Mouse (Mus musculus): ENCODE measurements around the gene Rab8a.
A peak's percentile ranks its signal among the peaks of the same experiment; 100 is the strongest.
"Not testable (repeated sequence)": the region's sequence is repeated elsewhere in the genome, so short reads cannot be mapped to it uniquely, and the experiment has no call there.

Gene Rab8a

DNA sequence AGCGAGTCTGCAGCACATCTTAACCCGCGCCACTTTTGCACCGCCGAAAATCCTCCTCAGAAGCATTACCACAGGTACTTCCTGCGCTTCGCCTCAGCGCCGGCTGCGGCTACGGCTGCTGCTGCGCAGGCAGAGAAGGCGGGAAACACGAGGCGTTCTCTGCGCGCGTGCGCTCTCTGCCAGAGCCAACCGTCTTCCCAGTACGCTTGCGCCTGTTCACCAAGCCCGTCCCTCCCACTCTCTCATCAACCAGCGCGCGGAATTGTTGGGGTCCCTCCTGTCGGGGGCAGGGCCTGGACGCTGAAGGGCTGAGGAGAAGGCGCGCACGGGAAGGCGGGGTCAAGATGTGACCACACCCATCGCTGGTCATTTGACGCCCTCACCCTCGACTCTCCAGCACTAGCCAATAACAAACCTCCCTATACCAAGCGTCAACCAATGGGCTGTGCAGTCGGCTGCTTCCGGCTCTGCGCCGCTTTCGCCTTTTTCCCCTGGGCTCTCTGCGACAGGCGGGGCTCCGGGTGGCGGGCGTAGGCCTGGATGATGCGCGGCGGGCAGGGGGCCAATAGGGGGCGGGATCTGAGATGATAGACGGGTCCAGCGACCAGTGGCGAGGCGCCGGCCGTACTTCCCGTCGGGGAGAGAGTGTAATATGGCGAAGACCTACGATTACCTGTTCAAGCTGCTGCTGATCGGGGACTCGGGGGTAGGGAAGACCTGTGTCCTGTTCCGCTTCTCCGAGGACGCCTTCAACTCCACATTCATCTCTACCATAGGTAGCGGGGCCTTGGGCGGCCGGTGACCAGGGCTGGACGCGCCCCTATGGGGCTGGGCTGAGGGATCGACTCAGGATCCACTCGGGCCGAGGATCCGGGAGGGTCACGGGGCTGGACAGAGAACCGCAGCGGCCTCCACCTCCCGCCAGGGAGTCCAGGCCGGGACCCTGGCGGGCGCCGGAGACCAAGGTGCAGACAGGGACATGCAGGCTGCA is at the start of gene Rab8a:
Gene Rab8a, plus strand, starts transcription at position 494 of the 991 bp plus-strand sequence.
- DNase-seq (ENCODE audit: low spot score): peak; percentile 86

DNA sequence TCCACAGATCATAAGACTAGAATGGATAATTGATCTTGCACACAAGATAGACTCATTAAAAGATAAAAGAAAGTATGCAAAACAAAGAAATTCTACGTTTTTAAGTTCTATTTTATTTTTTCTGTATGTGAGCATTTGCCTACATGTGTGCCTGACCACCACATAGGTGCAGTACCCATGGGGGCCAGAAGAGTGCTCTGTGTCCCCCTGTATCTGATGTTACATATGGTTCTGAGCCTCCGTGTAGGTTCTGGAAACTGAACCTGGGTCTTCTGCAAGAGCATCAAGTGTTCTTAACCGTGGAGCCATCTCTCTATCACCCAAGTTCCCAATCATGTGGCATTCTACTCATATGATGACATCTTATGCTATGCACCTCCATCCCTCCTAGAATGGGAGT is 48.5 kb upstream of the Rab8a start:
- DNase-seq (ENCODE audit: low spot score): no peak

DNA sequence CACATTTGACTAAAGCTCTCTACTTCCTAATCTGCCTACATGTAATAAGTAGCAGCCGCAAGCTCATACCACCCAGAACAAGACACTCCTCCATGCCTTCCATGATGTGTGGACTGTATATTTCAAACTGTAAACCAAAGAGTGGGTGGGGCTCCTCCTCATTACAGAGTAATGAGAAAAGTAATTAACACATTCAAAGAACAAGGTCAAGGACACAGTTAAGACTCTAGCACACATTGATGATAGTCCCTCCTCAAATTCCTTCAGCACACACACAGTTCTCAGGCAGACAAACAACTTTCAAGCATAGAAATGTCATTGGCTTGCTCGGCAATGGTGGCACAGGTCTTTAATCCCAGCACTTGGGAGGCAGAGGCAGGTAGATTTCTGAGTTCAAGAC is 45.8 kb upstream of the Rab8a start:
- DNase-seq (ENCODE audit: low spot score): no peak

DNA sequence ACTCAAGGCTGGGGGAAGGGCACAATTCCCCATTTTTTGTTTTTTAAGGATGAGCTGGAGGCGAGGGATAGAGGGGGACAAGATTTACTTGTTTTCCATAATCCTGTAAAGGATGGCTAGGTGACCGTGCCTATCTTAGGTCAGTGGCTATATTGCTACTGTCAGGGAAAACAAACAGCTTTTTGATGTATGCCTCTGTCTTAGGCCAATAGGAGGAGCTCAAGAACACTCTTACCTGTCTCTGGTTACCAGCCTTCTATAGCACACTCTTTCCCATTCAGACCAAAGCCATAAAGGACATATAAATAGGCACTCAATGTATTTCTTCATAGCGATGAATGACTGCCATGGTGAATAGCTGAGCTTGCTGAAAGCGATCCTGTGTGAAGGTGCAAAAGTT is 42.4 kb upstream of the Rab8a start:
- DNase-seq (ENCODE audit: low spot score): no peak

DNA sequence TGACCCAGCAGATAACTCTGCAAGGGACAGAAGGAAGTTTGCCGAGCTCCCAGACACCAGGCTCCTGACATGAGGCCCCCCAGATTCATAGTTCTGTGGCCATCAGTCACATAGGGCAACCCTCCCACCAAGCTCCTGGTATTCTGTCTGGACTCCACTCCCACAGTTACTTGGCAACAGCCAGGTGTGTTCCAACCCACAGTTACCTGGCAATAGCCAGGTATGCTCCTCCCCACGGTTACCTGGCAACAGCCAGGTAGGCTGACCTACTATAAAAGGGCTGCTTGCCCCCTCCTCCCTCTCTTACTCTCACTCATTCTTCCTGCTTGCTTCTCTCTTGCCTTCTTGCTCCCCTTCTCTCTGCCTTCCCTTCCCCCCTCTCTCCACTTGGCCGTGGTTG is 39.5 kb upstream of the Rab8a start:
- DNase-seq (ENCODE audit: low spot score): not testable (repeated sequence)

DNA sequence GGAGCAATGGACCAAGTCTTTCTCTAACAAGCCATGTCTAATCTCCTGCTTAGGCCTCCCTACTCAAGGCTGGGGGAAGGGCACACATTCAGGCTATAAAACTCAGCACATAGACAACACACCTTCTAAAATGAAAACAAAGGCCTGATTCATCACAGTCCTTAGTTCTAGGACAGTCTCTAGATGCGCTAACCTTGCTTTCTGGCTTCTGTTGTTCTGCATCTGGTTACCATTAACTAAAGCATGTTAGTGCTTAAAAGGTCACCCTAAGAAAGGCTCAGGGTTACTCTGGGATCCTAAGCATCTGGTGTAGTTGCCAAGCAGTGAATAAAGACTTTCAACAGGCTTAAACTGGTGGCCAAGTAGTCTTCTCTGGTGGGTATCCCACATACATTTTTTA is 39.0 kb upstream of the Rab8a start:
- DNase-seq (ENCODE audit: low spot score): no peak

DNA sequence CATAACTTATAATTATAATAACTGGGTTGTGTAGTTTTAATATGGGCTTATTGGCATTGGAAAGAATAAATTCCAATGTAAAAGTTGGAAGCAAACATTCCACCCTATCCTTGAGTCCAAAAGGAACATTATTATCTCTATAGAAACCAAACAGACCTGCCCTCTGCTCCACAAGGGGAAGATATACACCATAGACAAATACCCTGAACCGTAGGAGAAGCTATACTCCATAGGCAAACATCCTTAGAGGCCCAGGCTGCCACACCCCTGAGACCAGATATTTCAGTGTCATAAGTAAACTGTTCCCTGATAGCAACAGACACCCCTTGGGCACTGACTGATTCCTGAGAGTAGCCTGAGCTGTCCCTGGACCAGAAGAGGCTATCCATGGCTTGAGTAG is 33.2 kb upstream of the Rab8a start:
- no peak for DNase-seq (ENCODE audit: low spot score)

DNA sequence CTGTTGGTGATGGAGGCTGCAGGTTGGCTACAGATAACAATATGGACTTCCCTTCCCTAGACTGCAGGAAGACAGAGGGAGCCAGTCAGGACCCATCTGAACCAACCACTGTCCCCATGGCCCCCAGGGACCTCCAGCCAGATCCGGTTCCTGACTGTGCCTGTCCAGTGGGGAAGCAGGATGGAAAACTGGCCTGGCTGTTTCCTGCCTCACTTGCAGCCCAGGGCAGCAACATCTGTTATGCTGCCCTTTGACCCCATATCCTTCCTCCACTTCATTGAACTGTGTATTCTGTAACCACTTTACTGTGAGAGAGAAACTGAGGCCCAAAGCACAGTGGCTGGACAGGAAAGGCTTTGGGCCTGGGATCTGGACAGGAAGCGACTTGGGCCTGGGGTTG is 29.7 kb upstream of the Rab8a start:
- DNase-seq (ENCODE audit: low spot score): no peak

DNA sequence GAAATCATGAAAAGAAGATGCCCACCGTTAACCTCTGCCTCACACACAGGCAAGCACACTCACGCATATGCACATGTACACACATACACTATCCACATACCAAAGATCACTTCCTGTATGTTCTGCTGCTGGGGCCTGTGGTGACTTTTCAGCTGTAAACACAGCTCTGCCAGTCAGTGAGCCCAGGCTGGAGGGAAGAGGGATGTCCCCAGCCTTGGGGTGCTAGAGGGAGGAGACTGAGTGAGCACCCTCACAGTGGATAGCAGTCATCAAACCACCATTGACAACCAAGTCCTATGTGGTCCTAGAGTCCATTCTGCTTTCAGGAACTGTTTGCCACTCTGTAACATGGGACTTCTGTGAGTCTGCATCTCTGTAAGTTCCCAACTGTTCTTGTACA is 29.1 kb upstream of the Rab8a start:
- no peak for DNase-seq (ENCODE audit: low spot score)

DNA sequence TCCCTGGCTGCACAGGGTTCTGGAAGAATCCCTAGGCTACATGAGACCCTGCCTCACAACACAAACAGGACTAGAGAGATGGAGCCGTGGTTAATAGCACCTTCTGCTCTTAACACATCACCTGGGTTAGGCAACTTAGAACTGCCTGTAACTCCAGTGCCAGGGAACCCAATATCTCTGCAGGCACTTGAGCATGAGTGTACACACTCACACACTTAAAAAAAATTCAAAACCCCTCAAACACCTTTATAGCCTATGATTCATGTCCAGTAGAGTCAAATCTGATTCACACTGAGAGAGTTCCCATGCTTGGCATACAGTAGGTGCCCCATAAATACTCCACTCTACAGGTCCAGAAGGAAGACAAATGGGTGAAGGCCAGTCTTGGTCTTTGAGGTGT is 28.6 kb upstream of the Rab8a start:
- no peak for DNase-seq (ENCODE audit: low spot score)

DNA sequence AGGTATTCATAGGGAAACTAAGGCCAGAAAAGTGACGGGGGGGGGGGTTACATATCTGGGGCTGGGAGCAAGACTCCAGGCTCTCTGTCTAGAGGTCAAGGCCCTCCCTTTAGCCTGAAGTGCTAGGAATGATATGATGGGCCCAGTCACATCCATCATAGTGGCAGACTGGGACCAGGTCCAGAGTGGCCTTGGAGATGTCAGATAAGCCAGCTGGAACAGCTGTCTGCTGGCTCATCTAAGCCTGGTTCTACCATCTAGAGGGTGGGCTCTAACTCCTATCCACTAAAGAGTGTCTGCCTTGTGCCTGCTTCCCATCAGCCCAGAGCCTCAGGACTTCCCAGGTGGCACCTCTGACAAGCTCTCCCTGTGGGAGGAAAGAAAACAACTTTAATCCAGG is 28.1 kb upstream of the Rab8a start:
- DNase-seq (ENCODE audit: low spot score): peak; percentile 32

DNA sequence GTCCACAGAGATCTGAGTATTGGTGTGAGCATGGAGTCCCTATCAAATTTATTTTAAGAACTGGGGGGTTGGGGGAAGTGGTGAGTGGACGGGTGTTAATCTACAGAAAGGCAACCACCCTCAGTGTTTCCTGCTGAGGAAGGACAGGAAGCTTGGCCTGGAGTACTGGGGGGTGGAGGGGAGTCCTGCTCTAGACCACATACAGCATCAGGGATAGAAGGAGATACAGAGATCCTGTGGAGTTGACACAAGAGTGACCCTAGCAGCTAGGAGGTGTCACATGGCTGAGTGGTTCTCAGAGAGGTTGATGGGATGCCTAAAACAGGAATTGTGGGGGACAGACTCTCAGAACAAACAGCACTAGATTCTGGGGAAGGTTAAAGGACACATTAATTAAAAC is 27.5 kb upstream of the Rab8a start:
- DNase-seq (ENCODE audit: low spot score): no peak

DNA sequence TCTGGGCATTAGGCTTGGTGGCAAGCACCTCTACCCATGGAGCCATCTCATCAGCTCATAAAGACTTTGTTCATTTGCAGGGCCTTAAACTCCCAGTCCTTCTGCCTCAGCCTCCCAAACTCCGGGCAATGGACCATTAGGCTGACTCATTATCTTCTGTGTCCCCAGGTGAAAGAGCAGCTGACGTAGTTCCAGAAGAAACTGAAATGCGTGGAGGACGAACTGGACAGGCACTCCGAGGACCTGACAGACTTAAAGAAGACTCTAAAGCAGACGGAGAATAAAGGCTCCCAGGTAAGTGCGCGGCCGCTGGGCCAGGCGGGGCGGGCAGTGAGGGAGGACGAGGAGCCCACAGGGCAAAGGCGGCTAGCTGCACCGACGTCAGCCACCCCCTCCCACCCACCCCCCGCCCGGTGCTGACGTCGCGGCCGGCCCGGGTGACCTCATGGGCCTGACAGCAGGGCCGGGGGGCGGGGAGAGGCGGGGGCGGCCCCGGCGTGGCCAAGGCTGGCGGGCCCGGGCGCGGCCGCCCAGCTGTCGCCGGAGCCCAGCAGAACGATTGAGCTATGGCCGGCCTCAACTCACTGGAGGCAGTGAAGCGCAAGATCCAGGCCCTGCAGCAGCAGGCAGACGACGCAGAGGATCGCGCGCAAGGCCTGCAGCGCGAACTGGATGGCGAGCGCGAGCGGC is 26.1 kb upstream of the Rab8a start, which contains the start of gene Tpm4:
Gene Tpm4, plus strand, starts transcription at position 220 of the 690 bp plus-strand sequence.
- DNase-seq (ENCODE audit: low spot score): peak; percentile 74

DNA sequence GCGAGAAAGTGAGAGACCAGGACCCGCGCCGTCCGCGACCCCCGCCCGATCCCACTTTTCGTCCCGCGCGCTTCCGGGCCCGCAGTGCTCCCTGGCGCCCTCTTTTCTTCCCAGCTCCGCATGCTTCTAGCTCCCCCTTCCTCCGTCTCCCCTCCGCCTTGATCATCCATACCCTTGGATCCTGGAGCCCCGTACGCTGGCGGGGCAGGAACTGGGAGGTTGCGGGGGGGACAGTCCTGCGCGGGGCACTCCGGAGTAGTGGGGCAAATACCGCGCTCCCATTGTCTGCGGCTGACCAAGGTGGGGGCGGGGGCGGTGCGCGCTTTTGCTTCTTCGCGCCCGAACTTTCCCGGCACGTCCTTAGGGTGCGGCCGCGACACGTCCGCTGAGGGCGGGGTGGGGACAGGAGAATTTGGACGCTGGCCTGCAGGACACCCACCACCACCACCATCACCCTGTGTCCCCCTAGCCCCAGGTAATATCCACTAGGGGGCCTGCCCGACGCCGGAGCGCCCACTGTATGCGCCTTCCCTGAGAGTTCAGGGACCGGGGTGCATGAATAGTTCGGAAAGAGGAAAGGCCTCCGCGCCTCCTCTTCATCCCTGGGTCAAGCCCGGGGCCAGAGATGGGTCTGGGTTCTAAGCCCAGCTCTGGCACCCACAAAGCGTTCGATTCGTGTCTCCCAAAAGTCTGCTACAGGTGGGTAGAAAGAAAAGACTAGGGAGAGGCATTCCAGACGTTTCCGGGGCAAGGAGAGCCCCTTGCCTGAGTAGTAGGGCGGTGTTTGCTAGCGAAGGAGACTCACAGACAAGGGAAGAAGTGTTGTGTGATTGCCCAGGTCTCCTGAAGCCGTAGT is 25.3 kb upstream of the Rab8a start:
- DNase-seq (ENCODE audit: low spot score): no peak

DNA sequence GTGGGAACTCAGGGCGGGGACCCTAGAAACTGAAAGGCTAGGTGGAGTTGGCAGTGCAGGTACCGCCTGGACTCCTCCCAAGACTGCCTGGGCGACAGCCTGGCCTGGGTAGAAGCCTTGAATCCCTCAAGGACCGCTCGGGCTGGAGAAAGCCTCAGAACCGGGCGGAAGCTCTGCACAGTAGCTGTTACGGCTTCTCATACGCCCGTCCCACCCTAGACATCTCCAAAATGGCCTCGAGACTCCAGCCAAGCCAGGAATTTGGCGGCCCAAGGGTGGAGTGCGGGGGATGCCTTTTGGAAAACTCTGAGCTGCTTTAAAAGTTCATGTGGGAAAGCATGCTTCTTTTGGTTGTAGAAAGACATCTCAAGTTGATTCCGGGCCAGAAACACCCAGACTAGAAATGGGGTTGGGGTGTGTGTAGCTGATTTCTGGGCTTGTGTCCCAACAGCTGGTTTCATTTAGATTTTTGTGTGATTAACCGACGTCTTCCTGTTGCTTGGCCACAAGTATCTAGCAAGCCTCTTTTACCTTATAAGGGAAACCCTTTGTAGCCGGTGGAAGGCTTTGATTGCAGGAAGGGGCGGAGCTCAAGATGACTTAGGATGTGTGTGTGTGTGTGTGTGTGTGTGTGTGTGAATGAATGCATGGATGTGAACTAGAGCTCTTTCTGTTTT is 24.6 kb upstream of the Rab8a start:
- peak; percentile 69 for DNase-seq (ENCODE audit: low spot score)

DNA sequence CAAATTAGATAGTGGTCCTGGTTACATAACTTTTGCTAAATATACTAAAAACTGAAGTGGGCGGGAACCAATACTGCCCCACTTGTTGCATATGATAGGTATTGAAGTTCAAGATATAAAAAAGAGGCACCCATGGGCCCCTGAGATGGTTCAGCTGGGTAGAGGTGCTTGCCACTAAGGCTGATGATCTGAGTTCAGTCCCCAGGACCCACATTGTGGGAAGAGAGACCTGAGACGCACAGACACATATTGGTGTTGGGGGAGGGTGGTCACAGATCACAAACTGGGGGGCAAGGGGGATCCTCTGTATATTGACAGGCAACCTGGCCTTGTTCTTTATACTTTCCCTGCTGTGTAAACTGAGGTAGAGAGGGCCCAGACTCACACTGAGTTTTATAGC is 23.6 kb upstream of the Rab8a start:
- no peak for DNase-seq (ENCODE audit: low spot score)

DNA sequence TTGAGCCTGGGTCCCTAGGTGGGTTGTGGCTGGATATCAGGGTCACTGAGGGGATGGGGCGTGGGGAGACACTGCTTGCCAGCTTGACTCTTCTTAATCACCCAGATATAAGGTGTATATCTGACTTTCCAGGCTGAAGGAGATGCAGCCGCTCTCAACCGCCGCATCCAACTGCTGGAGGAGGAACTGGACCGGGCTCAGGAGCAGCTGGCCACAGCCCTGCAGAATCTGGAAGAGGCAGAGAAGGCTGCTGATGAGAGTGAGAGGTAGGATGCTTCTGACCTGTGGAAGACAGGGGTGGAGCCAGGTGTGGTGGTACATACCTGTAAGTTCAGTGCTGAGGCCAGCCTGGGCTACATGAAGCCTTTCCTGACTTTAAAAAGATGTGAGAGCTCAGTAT is 22.5 kb upstream of the Rab8a start:
- no peak for DNase-seq (ENCODE audit: low spot score)

DNA sequence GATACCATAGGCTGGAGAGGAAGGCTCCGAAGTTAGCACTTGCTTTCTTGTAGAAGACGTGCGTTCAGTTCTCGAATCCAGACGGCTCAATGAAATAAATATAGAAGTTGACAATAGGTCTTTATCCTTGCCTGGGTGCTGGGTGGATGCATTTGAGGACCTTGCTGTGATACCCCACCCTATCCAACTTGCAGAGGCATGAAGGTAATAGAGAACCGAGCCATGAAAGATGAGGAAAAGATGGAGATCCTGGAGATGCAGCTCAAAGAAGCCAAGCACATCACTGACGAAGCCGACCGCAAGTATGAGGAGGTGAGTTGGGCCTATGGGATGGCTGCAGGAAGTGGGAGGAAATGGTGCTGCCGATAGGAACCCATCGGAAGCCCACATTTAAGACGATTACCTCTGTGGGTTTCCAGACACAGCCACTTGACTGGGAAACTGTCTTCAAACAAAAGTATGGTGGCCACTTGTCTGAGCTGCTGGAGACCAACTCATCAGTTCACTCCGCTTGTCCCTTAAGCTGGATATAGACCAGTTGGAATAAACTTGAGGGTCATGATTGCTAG is 17.7 kb upstream of the Rab8a start:
- no peak for DNase-seq (ENCODE audit: low spot score)

DNA sequence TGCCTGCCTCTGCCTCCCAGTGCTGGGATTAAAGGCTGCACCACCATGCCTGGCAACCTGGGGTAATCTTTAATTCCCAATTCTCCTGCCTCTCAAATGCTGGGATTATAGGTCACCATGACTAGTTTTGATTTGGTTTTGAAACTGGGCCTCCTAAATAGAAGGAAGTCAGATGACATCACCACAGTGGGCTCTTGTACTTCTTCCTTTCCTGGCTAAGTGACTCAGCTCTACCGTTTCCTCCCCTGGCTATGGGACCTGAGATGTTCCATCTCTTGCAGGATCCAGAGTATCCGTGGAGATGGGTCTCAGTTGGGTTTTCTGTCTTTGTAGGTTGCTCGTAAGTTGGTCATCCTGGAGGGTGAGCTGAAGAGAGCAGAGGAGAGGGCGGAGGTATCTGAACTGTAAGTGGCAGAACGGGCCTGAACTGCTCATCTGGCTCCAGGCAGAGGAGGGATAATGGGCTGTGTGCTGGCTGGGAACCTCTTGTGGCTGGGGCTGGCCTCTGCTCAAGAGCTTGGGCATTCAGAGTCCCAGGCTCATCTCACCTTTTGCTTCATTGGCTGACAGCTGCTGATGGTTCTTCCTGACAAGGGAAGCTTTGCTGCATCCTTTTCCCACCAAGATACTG is 16.5 kb upstream of the Rab8a start:
- DNase-seq (ENCODE audit: low spot score): no peak

DNA sequence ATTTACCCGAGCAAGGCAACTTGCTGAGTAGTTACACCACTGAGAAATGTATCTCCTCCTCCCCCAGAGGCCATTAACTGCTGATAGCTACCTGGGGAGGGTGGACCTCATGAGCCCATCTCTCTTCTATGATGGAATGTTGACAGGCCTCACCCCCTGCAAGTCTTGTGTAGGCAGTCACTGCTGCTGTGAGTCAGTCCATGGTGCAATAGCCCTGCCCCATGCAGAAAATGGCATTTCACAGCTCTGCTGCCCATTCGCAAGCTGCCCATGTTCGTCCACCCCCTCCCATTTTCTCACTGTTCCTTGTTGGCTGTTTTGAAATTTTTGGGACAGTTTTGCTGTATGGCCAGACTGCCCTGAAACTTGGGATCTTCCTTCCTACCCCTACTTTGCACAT is 15.5 kb upstream of the Rab8a start:
- no peak for DNase-seq (ENCODE audit: low spot score)

DNA sequence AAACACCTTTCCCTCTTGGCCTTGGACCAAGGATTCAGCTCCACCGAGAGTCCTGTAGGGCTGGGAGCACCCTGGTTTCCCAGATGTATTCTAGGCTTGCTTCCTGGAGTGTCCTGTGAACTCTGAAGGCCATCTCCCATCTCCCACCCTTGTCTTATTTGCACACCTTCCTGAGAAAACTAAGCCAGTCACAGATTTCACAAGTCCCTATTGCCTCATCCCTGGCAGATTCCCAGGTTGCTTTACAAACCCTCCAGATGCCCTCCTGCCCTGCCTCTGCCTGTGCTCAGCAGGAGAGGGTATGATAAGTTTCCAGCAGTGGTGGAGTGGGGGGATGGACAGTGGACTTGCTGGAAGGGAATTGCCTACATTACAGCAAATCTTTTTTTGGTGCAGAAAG is 14.9 kb upstream of the Rab8a start:
- peak; percentile 50 for DNase-seq (ENCODE audit: low spot score)

Data from MN1 (cell line).